Mouse (Mus musculus) heart, adult 2 months (tissue): ENCODE results near the gene Tmem62.

Source experiments
- CTCF ChIP-seq: fragments of 200-600 bp; IDR thresholded peaks from 2 replicates; pipeline ENCODE4 v1.8.1; 2022; ENCODE audit warnings: antibody characterized with exemption, mild to moderate bottlenecking, moderate library complexity
- EP300 ChIP-seq: fragments of 200-500 bp; IDR thresholded peaks from 2 replicates; pipeline ENCODE4 v1.6.1; 2011; ENCODE audit warnings: low read depth, low read length, control low read depth; ENCODE audit not compliant: insufficient read depth

DNA sequence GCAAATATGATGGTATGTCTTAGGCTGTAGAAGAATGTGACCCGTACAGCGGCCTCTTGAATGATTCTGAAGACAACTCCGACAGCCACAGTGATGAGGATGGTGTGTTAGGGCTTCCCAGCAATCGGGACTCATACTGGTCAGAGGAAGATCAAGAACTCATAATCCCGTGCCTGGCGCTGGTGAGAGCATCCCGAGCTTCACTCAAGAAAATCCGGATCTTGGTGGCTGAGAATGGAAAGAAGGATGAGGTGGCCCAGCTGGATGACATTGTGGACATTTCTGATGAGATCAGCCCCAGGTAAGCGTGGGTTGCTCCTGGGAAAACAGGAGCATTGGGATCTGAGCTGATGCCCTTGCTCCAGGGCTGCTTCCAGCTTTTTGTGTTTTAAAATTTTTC lies 35.9 kb downstream of the Tmem62 start:
- no peak for TF ChIP-seq EP300
- TF ChIP-seq CTCF: no peak
